Mouse (Mus musculus): ENCODE results near the gene Tesk1.

DNA sequence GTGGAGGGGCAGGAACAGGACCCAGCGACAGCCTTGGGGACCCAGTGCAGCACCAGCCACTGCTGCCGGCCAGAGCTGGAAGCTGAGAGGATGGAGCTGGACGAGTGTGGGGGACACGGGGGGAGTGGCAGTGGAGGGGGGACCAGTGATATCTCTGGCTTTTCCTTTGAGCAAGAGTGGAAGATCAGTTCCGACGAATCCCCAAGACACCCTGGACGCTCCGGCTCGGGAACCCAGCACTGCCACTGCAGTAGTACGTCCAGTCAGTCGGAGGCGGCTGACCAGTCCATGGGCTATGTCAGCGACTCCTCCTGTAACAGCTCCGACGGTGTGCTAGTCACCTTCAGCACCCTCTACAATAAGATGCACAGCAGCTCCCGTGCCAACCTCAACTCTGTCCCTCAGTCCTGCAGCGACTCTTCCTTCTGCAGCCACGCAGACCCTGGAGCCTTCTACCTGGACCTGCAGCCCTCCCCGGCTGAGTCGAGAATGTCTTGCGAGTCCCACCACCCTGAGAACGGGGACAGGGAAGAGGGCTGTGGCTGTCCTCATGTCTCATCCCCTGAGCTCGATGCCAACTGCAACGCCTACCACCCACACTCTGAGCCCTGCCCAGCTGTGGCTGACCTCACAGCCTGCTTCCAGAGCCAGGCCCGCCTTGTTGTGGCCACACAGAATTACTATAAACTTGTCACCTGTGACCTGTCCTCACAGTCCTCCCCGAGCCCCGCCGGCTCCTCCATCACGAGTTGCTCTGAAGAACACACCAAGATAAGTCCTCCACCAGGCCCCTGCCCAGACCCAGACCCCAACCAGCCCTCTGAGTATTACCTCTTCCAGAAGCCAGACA, 26.3 kb upstream of the Tesk1 start:
- no peak for TF ChIP-seq CTCF (IDR thresholded peaks at IDR 0.05)
- no peak for TF ChIP-seq EP300 (IDR thresholded peaks at IDR 0.05)

Measured in lung, postnatal 0 days (tissue).